Mouse (Mus musculus) myocyte (in vitro differentiated cells): ENCODE data around the gene Utp11. TPM values are rescaled to one million over a fixed set of nuclear protein-coding genes. Genes with fewer than 3 reads are reported as not detected.
A peak's percentile ranks its signal among the peaks of the same experiment; 100 is the strongest.
"Not testable (repeated sequence)": the region's sequence is repeated elsewhere in the genome, so short reads cannot be mapped to it uniquely, and the experiment has no call there.

Source experiments
- H3K27me3 ChIP-seq: one replicate; pipeline ENCODE4 v1.6.1; 2011; ENCODE audit not compliant: control insufficient read depth, insufficient read depth, insufficient read length
- H3K36me3 ChIP-seq: one replicate; pipeline ENCODE4 v1.6.1; 2011; ENCODE audit not compliant: control insufficient read depth, insufficient read depth
- H3K4me2 ChIP-seq: one replicate; pipeline ENCODE4 v1.6.1; 2011; ENCODE audit warnings: low read depth, control low read depth
- H3K4me3 ChIP-seq: one replicate; pipeline ENCODE4 v1.5.1; 2011; ENCODE audit warnings: mild to moderate bottlenecking, control low read depth, moderate library complexity
- H3K79me2 ChIP-seq: one replicate; pipeline ENCODE4 v1.6.1; 2011; ENCODE audit not compliant: control insufficient read depth, insufficient read depth
- H3ac ChIP-seq: one replicate; pipeline ENCODE4 v1.6.1; 2011; ENCODE audit not compliant: control insufficient read depth, insufficient read length
- CEBPB ChIP-seq: IDR thresholded peaks from 2 replicates; pipeline ENCODE4 v1.6.1; 2011; ENCODE audit warnings: mild to moderate bottlenecking, moderate library complexity; ENCODE audit not compliant: poor library complexity, insufficient read depth, severe bottlenecking
- E2F4 ChIP-seq: IDR thresholded peaks from one replicate; pipeline ENCODE4 v1.6.1; 2011; ENCODE audit warnings: mild to moderate bottlenecking, control low read depth, moderate library complexity; ENCODE audit not compliant: insufficient read depth
- MAX ChIP-seq: IDR thresholded peaks from one replicate; pipeline ENCODE4 v1.6.1; 2011; ENCODE audit warnings: low read depth, mild to moderate bottlenecking, control low read depth
- MYOD1 ChIP-seq, 3 experiments: IDR thresholded peaks; one replicate each; pipeline ENCODE4 v1.6.1; 2011; ENCODE audit warnings: control low read depth in 2 of 3, low read depth in 2 of 3, mild to moderate bottlenecking in 2 of 3, moderate library complexity in 1 of 3; ENCODE audit not compliant: insufficient read length in 2 of 3, control insufficient read depth in 1 of 3
- MYOG ChIP-seq, 3 experiments: IDR thresholded peaks; one replicate each; pipeline ENCODE4 v1.6.1; 2011; ENCODE audit warnings: control low read depth in 2 of 3, low read depth in 2 of 3, mild to moderate bottlenecking in 2 of 3; ENCODE audit not compliant: insufficient read length in 2 of 3, control insufficient read depth in 1 of 3, insufficient read depth in 1 of 3
- POLR2A ChIP-seq: IDR thresholded peaks from one replicate; pipeline ENCODE4 v1.6.1; 2011; ENCODE audit warnings: low read depth, mild to moderate bottlenecking, control low read depth, moderate library complexity; ENCODE audit not compliant: insufficient read length
- POLR2AphosphoS2 ChIP-seq: IDR thresholded peaks from one replicate; pipeline ENCODE4 v1.6.1; 2011; ENCODE audit warnings: low read depth, control low read depth; ENCODE audit not compliant: insufficient read length
- REST ChIP-seq: IDR thresholded peaks from one replicate; pipeline ENCODE4 v1.6.1; 2011; ENCODE audit warnings: mild to moderate bottlenecking, control low read depth, moderate library complexity; ENCODE audit not compliant: insufficient read depth, insufficient read length
- SRF ChIP-seq: IDR thresholded peaks from one replicate; pipeline ENCODE4 v1.6.1; 2011; ENCODE audit warnings: low read depth; ENCODE audit not compliant: control insufficient read depth, insufficient read length
- TCF12 ChIP-seq: IDR thresholded peaks from one replicate; pipeline ENCODE4 v1.6.1; 2011; ENCODE audit warnings: mild to moderate bottlenecking, control low read depth; ENCODE audit not compliant: poor library complexity, insufficient read depth, severe bottlenecking
- TCF3 ChIP-seq: IDR thresholded peaks from one replicate; pipeline ENCODE4 v1.6.1; 2011; ENCODE audit warnings: low read depth, control low read depth; ENCODE audit not compliant: insufficient read length
- USF1 ChIP-seq: IDR thresholded peaks from one replicate; pipeline ENCODE4 v1.6.1; 2011; ENCODE audit warnings: low read depth, mild to moderate bottlenecking, control low read depth, moderate library complexity
- polyA plus RNA-seq: library from polyadenylated mRNA; unstranded; fragments of >200 nt; fragmentation: generic; extraction: Trizol; gene quantifications from one replicate; pipeline ENCODE4 v1.2.1, GENCODE M21; 2012; ENCODE audit warnings: missing spikeins

Gene Utp11
- polyA plus RNA-seq, 1 experiment, result 36.2 TPM

DNA sequence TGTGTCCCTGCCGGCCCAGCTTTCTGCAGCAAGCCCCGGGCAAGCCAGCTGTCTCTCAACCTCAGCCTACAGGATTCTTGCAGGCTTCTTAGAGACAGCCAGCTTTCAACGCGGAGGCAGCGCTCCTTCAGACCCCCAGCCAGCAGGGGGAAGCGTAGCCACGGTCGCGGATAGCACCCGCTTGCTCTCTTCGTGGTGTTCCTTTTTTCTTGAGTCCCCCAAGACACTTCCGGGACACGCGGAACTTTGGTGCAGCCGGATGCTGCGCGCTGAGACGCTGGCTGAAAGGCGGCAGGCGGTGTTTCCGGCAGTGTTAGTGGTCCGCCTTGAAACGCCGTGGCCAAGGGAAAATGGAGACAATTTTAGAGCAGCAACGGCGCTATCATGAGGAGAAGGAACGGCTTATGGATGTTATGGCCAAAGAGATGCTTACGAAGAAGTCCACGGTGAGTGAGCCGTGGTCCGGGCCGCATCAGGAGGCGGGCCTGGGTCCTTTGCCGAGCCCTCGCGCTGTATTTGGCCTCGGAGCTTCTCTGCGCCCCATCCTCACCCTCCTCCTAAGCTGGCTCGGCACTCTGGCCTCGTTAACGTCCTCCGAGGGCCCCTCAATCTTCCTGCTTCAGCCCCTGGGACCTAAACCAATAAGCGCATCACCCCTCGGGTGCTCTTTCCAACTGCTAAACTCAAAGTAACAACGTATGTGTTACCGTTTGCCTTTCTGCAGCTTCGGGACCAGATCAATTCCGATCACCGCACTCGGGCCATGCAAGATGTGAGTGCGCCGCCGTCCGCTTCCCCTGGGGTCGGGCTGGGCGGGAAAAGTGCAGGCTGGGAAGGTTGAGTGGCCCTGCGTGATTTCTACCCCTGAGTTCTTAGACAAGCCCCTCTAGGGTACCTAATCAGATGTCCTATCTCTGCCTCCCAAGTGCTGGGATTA lies 21.4 kb upstream of the Utp11 start, which contains the start of gene Sf3a3:
Gene Sf3a3, plus strand, starts transcription at position 232 of the 937 bp plus-strand sequence.
- Histone ChIP-seq H3K4me3 (peak within 1 kb of the TSS; percentile 67), H3K36me3 (peaks cover 20% of the 10 kb centered on the region), H3ac (peak within 1 kb of the TSS; percentile 81), H3K4me2 (peak within 1 kb of the TSS; percentile 95), H3K27me3 (no peaks in the 10 kb centered on the region), H3K79me2 (peaks cover 19% of the 10 kb centered on the region)
- TF ChIP-seq REST, result no peak
- no peak for TF ChIP-seq USF1
- TF ChIP-seq POLR2A, result peak; percentile 62
- TF ChIP-seq TCF3, result no peak
- peak in 2 of 3 experiments; percentile 38 to 60 for TF ChIP-seq MYOD1 (IDR thresholded peaks at IDR 0.05; ENCODE audit: control insufficient read depth in 1 of 3, insufficient read length in 2 of 3, low read depth in 2 of 3)
- peak; percentile 65 for TF ChIP-seq E2F4
- no peak for TF ChIP-seq TCF12
- TF ChIP-seq MAX, result no peak
- TF ChIP-seq POLR2AphosphoS2, result peak; percentile 89
- no peak for TF ChIP-seq CEBPB
- no peak for TF ChIP-seq SRF
- TF ChIP-seq MYOG (IDR thresholded peaks at IDR 0.05; ENCODE audit: control insufficient read depth in 1 of 3, insufficient read depth in 1 of 3, insufficient read length in 2 of 3, low read depth in 2 of 3), result peak in 2 of 3 experiments; percentile 4 to 71

DNA sequence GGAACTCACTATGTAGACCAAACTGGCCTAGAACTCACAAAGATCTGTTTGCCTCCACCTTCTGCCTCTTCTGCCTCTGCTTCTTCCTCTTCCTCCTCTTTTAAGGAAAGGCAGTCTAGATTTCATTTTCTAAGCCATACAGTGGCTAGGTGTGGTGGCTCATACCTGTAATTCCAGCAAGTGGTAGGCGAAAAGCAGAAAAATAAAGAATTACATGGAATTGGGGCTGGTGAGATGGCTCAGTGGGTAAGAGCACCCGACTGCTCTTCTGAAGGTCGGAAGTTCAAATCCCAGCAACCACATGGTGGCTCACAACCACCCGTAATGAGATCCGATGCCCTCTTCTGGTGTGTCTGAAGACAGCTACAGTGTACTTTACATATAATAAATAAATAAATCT lies 20.4 kb upstream of the Utp11 start:
- H3ac ChIP-seq, H3K27me3 ChIP-seq: not testable (repeated sequence)
- H3K4me3 ChIP-seq, result peak overlapping the region; percentile 67
- peaks cover 19% of the 10 kb centered on the region for H3K79me2 ChIP-seq
- H3K4me2 ChIP-seq, result peak overlapping the region; percentile 65
- H3K36me3 ChIP-seq, result peaks cover 13% of the 10 kb centered on the region

DNA sequence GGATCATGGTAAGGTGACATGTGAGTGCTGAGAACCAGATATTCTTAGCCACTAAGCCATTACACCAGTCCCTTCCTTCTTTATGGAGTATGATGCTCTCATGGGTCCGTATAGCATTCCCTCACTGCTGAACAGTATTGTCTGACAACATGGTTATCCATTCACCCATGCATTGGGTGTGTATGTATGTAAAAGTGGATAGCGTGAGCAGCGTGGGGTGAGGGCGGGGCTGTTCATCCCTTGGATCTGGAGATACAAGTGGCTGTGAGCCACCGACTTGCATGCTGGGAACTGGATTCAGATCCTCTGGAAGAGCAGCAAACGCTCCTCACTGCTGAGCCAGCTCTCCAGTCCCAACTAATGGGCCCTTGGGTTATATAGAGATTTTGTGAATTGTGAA lies 19.2 kb upstream of the Utp11 start:
- no peaks in the 10 kb centered on the region for H3K27me3 ChIP-seq
- H3K79me2 ChIP-seq, result peaks cover 19% of the 10 kb centered on the region
- TF ChIP-seq MAX, result no peak
- no peak for TF ChIP-seq CEBPB
- no peak for TF ChIP-seq MYOD1 (IDR thresholded peaks at IDR 0.05; ENCODE audit: control insufficient read depth in 1 of 3, insufficient read length in 2 of 3, low read depth in 2 of 3)
- TF ChIP-seq POLR2A, result no peak
- no peak for TF ChIP-seq REST
- no peak for TF ChIP-seq TCF12
- TF ChIP-seq POLR2AphosphoS2, result no peak
- no peak for TF ChIP-seq SRF
- TF ChIP-seq TCF3, result no peak
- no peak for TF ChIP-seq E2F4
- TF ChIP-seq MYOG (IDR thresholded peaks at IDR 0.05; ENCODE audit: control insufficient read depth in 1 of 3, insufficient read depth in 1 of 3, insufficient read length in 2 of 3, low read depth in 2 of 3), result no peak
- no peak for TF ChIP-seq USF1
- no peak overlapping the region for H3ac ChIP-seq
- no peak overlapping the region for H3K4me2 ChIP-seq
- H3K4me3 ChIP-seq, result no peak overlapping the region
- H3K36me3 ChIP-seq, result peaks cover 4% of the 10 kb centered on the region

DNA sequence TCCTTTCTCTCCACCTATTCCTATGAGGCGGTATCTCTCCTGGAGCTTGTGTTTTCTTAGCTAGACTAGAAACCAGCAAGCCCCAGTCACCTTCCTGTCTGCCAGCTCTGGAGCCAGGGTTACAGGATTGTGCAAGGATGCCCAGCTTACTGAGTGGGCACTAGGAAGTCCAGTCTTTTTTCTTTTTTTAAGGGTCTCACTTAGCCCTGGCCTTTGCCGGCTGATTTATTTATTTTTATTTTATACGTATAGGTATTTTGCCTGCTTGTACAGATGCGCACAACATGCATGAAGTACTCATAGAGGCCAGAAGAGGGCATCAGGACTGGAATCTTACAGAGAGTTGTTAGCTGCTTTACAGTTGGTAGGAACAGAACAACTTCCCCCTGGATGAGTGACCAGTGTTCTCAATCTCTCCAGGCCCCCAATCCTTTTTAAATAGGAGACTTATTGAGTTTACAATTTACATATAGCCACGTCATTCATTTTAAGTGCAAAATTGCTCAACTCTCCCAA lies 17.4 kb upstream of the Utp11 start:
- Histone ChIP-seq H3K79me2 (peaks cover 25% of the 10 kb centered on the region), H3K36me3 (peaks cover 7% of the 10 kb centered on the region), H3K27me3 (no peaks in the 10 kb centered on the region), H3K4me3 (no peak overlapping the region), H3ac (no peak overlapping the region), H3K4me2 (no peak overlapping the region)
- TF ChIP-seq REST, result no peak
- no peak for TF ChIP-seq POLR2A
- no peak for TF ChIP-seq E2F4
- TF ChIP-seq MYOG (IDR thresholded peaks at IDR 0.05; ENCODE audit: control insufficient read depth in 1 of 3, insufficient read depth in 1 of 3, insufficient read length in 2 of 3, low read depth in 2 of 3), result no peak
- TF ChIP-seq SRF, result no peak
- TF ChIP-seq USF1, result no peak
- TF ChIP-seq MAX, result no peak
- no peak for TF ChIP-seq TCF12
- TF ChIP-seq POLR2AphosphoS2, result no peak
- no peak for TF ChIP-seq TCF3
- TF ChIP-seq CEBPB, result no peak
- no peak for TF ChIP-seq MYOD1 (IDR thresholded peaks at IDR 0.05; ENCODE audit: control insufficient read depth in 1 of 3, insufficient read length in 2 of 3, low read depth in 2 of 3)
